Mouse (Mus musculus) R1 (cell line): Measurements from ENCODE around the gene Azin2.

Source experiments
- DNase-seq: peaks from one replicate; pipeline ENCODE4 v3.0.0-alpha.2; 2018; ENCODE audit warnings: low read depth, low spot score

Azin2 gene

GRCm38 (mm10) chr4:128899332-128899731 lies 62.9 kb downstream of the Azin2 start:
- no peak for DNase-seq

- DNase-seq: no peak
These were observed 64.3 kb downstream of the Azin2 start for GRCm38 (mm10) chr4:128897911-128898421.

GRCm38 (mm10) chr4:128896667-128897066 lies 65.6 kb downstream of the Azin2 start:
- no peak for DNase-seq

GRCm38 (mm10) chr4:128895841-128896240 lies 66.4 kb downstream of the Azin2 start:
- DNase-seq: no peak

- DNase-seq: no peak
These were observed 68.1 kb downstream of the Azin2 start for GRCm38 (mm10) chr4:128894112-128894511.

- DNase-seq: no peak
These were observed 70.1 kb downstream of the Azin2 start for GRCm38 (mm10) chr4:128892188-128892587.

GRCm38 (mm10) chr4:128891746-128892145 lies 70.5 kb downstream of the Azin2 start:
- DNase-seq: peak; percentile 23

- DNase-seq: no peak
These were observed 71.1 kb downstream of the Azin2 start for GRCm38 (mm10) chr4:128891157-128891556.

GRCm38 (mm10) chr4:128889752-128890630 lies 72.3 kb downstream of the Azin2 start:
- no peak for DNase-seq

GRCm38 (mm10) chr4:128888436-128888990 lies 73.7 kb downstream of the Azin2 start:
- no peak for DNase-seq

- no peak for DNase-seq
These were observed 74.6 kb downstream of the Azin2 start for GRCm38 (mm10) chr4:128887641-128888091.

GRCm38 (mm10) chr4:128887026-128887425 lies 75.2 kb downstream of the Azin2 start:
- no peak for DNase-seq

- DNase-seq: no peak
These were observed 75.7 kb downstream of the Azin2 start for GRCm38 (mm10) chr4:128886571-128886970.

- no peak for DNase-seq
These were observed 76.7 kb downstream of the Azin2 start for GRCm38 (mm10) chr4:128885540-128885939.

- DNase-seq: no peak
These were observed 77.5 kb downstream of the Azin2 start for GRCm38 (mm10) chr4:128884711-128885095.

GRCm38 (mm10) chr4:128883801-128884710 lies 78.2 kb downstream of the Azin2 start:
- DNase-seq: peak; percentile 83

GRCm38 (mm10) chr4:128883379-128883781 lies 78.9 kb downstream of the Azin2 start, which contains the start of gene Trim62:
Trim62 (plus strand) TSS chr4:128883580.
- peak; percentile 64 for DNase-seq
